Mouse (Mus musculus) T-cell, adult 2 months (primary cell): Measurements from ENCODE around the gene Ntrk1.

Source experiments
- DNase-seq: peaks from one replicate; pipeline ENCODE4 v3.0.0; 2022; ENCODE audit warnings: low spot score

Ntrk1 gene

DNA sequence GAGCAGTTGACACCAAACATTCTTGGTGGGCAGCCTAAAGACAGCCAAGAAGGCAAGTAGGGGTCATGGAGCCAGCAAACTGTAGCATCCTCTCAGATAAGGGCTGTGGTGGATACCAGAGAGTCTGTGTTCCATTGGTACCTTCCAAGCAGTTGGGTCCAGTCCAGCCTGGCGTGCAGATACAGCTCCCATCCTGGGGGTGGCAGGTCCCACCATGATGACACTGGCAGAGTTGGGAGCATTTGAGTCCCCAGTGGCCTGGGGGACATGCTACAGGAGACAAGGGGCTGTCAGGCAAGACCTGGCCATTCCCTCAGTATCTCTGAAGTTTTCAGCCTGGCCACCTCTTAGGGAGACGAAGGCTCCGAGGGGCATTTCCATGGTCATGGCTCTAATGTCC lies 42.4 kb downstream of the Ntrk1 start:
- no peak for DNase-seq

- no peak for DNase-seq
Observed at GRCm38 (mm10) chr3:87749977-87750376, 45.0 kb downstream of the Ntrk1 start.

DNA sequence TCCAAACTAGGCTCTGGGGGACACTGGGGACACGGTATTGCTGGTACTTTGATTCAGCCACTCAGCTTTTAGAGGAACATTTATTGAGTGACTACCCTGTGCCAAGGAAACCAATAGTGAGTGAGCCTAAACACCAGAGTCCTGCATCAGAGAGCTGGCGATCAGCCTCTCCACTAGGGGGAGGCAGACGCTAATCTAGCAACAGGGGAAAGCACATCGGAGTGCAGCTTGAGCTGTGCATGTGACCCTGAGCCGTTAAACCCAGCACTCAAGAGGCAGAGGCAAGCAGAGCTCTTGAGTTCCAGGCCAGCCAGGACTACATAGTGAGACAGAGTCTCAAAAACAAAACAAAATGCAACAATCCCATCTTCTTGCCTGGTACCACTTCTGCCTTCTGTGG lies 45.9 kb downstream of the Ntrk1 start:
- peak; percentile 44 for DNase-seq

GRCm38 (mm10) chr3:87748431-87748830 lies 46.5 kb downstream of the Ntrk1 start, which contains the start of gene Lrrc71:
TSS of gene Lrrc71 (minus strand) at chr3:87748625.
- no peak for DNase-seq

DNA sequence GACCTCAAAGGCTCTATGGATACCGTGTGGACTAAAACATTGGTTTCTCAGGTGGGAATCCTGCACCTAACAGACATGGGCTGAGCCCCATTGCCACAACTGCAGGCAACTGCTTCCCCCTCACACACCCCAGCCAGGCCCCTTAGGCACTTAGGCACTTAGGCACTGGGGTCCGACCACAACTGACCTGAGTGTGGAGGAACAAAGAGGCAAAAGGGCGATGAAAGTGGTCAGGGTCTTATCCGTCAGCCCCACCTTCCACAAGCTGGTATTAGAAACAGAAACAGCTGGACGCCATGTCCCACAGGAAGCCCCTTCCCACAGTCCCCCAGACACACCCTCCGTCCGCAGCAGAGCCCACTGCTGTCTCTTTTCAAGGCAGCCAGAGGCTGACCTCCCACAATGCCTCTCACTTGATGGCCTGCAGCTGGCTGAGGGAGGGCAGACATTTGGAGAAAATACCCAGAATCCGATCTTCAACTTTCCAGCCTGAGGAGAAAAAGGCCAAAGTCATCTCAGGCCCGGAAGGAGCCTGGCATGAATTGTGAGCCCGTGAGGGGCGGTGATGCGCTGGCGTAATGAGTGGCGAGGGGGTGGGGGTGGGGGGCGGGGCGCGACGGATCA lies 49.8 kb downstream of the Ntrk1 start:
- no peak for DNase-seq

- DNase-seq: peak; percentile 43
Observed at GRCm38 (mm10) chr3:87743927-87744326, 51.0 kb downstream of the Ntrk1 start.

DNA sequence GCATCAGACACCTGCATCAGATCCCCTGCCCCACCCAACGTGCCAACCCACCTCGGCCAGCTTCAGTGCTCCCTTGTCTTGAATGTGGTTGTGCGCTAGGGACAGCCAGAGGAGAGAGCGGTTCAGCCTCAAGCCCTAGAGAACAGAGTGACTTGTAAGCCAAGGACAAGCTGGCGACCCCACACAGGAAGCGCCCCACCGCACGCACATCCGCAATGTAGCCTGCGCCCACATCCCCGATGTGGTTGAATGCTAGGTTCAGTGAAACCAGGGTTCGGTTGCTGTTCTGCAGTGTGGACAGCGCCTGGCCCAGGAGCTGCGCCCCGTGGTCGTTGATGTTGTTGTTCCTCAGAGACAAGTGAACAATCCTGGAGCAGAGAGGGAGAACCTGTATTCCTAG lies 52.2 kb downstream of the Ntrk1 start:
- peak; percentile 74 for DNase-seq

- no peak for DNase-seq
Observed at GRCm38 (mm10) chr3:87742013-87742412, 52.9 kb downstream of the Ntrk1 start.

GRCm38 (mm10) chr3:87738906-87739305 lies 56.1 kb downstream of the Ntrk1 start:
- no peak for DNase-seq

- DNase-seq: no peak
Observed at GRCm38 (mm10) chr3:87735335-87735734, 59.6 kb downstream of the Ntrk1 start.

DNA sequence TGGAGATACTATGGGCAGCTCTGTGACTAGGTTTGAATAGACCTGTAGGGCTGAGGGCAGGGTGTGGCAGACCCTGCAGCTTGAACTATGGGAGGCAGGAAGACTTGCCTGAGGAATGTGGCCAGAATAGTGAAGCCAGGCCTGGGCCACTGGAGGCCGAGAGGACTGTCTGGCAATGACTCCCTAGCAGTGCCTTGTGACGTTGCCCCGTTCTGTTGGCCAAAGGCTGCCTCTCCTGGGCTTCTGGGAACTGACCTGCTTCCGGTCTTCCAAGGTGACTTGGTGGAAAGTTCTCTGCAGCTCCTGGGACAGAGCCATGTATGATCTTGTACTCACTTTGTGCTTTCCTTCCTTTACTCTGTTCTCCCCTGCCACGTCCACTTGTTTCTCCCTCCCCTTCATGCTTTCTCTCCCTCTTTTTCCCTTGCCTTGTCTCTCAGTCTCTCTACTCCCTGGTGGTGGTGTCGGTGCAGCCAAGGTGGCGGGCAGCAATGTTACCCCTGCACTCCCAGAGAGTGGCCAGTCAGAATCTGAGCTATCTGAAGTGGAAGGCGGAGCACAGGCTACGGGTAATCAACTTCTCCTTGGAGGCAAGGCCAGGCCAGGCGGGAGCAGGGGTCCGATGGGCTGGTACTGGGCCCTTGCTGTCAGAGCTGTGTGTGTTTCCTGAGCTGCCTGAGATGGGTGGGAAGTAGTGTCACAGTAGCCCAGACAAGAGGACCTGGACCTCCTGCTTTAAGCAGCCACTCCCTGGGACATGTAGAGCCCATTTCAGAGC lies 60.8 kb downstream of the Ntrk1 start:
- no peak for DNase-seq

- no peak for DNase-seq
Observed at GRCm38 (mm10) chr3:87733098-87733497, 61.9 kb downstream of the Ntrk1 start.

DNA sequence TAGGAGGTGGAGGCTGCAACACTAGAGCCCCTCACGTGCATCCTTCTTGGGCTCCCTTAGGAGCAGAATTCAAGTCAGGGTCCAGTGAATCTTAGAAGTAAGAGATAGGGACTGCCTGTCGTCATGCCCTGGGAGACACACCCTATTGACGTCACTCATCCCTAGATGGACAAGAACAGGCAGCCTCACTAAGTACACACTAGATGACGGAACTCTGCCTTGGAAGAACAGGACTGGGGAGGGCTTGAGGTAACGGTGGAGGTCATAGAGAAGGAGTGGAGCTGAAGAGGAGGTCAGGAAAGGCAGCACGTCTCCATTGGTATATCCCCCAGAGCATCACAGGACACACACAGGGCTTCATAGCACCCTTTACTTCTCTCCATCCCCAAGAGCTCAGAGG lies 66.3 kb downstream of the Ntrk1 start:
- no peak for DNase-seq
